Mouse (Mus musculus) erythroblast, adult 5-6 weeks (primary cell): ENCODE data around the gene Rab42. TPM values are rescaled to one million over a fixed set of nuclear protein-coding genes. Genes with fewer than 3 reads are reported as not detected.
"Not testable (repeated sequence)": the region's sequence is repeated elsewhere in the genome, so short reads cannot be mapped to it uniquely, and the experiment has no call there.

Experiments
- ATAC-seq: replicated peaks from 2 replicates; pipeline ENCODE4 v1.8.0; 2016; ENCODE audit warnings: moderate number of reproducible peaks, mild to moderate bottlenecking, moderate TSS enrichment, inconsistent platforms; ENCODE audit not compliant: poor library complexity, low FRiP score, severe bottlenecking
- total RNA-seq, 2 experiments: library from RNA; stranded (forward) in 1 of 2; stranded (reverse) in 1 of 2; fragments of 150-400 nt in 1 of 2; fragments of 200-764, 138-1000 nt in 1 of 2; gene quantifications; 2 replicates each; pipeline versions ENCODE4 v1.2.3 to v1.2.4; 2015 to 2017; ENCODE audit warnings: low replicate concordance in 2 of 2

Gene Rab42
- total RNA-seq, 2 experiments from 2014 or later, result not detected

DNA sequence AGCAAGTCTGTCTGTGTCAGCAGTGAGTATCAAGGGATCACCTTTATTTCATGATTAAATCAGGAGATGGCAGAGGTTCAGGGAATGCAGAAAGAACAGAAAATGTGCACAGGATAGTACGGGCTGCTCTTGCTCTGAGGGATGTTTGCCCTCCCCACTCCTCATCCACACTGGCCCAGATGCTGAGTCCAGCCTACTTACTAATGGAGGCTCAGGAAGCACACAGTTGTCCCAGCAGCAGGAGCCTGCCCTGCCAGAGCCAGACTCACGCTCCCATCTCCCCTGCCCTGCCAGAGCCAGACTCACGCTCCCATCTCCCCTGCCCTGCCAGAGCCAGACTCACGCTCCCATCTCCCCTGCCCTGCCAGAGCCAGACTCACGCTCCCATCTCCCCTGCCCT is 14.3 kb downstream of the Rab42 start:
- not testable (repeated sequence) for ATAC-seq

DNA sequence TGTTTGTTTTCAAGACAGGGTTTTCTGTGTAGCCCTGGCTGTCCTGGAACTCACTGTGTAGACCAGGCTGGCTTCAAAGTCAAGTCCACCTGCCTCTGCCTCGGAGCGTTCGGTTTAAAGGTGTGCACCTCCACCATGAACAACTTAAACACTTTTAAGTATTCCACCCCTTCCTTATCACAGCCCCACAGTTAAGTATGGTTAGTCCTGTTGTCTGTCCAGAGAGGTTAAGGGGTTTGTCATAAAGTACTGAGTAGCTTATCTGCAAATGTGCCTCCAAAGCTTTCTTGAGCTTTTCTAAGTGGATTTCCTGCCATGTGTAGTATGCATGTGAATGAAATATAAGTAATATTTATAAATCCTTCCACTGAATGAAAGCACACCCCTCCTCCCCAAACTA is 27.2 kb downstream of the Rab42 start:
- ATAC-seq, result no peak

DNA sequence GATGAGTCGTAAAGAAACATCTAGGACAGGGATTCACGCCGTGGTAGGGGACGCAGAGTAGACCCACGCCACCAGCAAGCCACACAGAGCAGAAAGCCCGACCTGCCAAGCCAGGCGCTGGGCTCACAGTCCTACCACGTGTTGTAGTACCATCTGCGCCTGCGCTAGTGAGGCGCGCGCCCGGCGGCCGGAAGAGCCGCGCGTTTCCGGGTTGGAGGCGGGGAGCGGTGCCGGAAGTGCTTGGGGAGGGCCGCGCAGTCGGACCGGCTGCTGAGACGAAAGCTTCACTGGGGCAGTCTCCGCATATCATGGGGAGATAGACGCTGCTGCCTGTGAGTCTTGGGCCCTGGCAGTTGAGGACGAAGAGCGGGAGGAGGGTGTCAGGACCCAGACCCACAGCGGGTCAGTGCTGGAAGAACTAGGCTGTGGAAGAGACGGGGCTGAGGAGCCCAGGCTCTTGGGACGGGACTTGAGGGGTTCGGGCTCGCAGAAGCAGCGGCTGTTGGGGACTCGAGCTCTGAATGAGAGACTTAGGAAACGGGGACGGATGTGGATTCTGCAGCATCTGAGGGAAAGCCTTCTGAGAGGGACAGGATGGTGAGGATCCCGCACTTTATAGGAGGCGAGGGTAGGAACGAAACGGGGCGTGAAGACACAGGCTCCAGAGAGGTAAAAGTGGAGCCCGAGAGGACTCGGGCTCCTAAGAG is 28.9 kb downstream of the Rab42 start, which contains the start of gene Taf12:
Gene Taf12 (plus strand): TSS at position 220 of the 707 bp plus-strand sequence.
- ATAC-seq, result peak; percentile 84

DNA sequence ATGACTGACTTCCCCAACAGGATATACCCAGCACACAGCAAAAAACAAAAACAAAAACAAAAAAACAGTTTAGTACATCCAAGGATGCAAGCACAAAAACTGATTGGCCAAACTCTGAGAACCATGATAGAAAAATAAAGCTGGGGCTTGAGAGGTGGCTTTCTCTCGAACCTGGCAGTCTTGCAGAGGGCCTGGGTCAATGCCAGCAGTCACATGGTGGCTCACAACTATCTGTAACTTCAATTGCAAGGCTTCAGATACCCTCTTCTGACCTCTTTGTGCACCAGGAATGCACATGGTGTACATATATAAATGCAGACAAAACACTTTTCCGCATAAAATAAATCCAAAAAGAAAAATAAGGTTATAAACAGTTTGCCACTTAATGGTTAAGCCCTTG is 30.0 kb downstream of the Rab42 start:
- no peak for ATAC-seq

DNA sequence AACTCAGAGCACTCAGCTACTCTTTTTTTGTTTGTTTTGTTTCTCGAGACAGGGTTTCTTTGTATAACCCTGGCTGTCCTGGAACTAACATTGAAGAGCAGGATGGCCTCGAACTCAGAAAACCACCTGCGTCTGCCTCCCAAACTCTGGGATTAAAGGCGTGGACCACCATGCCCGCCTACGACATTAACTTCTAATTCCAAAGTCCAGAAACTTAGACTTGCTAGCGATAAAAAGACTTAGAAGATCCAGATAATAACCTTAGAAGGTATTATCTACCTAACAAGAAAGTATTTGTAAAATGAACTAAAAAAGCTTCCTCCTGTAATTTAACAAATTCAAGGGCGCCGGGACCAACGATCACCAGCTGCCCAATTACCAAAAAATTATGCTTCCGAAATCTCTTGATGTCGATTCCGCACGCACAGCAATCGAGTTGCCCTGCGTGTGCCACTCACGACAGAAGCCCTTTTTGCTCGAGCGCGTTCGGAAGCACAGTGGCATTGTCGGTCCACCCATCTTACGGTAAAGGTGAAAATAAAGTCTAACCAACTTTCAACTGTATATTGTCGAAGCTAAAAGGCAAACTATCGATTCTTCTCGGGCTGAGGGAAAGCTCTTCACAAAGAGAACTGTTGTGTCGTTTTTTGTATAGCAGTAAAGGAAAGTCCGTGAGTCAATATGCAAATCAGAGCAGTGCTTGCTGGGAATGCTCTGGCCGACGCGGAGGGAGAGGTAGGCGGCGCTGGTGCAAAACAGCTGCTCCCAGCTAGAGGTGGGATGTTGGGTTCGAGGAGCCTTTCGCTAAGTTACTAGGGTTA is 33.2 kb downstream of the Rab42 start:
- peak; percentile 79 for ATAC-seq

DNA sequence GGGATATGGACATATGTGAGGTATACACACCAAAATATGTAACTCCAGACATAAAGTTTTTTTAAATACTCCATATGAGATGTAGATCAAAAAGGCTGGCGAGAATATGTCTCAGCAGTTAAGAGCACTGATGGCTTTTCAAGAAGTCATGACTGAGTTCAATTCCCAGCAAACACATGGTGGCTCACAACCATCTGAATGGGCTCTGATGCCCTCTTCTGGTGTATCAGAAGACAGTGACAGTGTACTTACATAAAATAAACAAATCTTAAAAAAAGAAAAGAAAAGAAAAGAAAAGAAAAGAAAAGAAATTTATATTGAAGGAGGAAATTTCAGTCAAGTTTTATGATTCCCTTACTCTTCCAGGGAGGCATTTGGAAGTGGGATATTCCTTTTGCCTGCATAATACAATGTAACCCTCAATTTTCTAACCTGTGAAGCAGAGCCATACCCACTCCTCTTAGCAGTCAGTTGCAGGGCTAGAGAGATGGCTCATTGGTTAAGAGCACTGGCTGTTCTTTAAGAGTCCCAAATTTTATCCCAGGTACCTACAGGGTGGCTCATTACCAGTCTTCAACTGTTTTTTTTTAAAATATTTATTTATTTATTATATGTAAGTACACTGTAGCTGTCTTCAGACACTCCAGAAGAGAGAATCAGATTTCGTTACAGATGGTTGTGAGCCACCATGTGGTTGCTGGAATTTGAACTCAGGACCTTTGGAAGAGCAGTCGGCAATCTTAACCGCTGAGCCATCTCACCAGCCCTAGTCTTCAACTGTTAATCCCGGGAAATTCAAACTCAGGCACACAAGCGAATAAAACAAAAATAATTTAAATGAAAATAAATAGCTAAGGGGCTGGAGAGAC is 34.1 kb downstream of the Rab42 start:
- no peak for ATAC-seq

DNA sequence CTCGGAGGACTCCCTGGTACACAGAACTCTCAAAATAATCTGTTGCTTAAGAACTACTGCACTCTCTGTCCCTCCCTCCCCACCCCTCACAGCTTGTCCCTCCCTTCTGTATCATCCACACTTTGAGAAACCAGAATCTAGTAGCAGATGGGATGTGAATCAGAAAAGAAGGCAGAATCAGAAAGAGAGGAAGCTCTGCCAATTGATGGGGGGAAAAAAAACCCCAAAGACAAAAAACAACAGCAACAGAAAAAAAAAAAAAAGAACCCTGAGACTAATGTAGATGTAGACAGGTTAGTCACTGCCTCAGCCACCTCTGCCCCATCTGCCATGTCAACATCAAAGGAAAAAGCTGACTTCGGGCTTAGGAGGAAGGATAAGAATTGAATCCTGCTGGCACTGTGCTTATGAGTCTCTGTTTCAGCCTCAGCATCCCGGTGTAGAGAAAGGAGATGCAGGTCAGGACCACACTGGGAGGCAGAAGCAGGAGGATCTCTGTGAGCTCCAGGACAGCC is 36.3 kb downstream of the Rab42 start:
- no peak for ATAC-seq

DNA sequence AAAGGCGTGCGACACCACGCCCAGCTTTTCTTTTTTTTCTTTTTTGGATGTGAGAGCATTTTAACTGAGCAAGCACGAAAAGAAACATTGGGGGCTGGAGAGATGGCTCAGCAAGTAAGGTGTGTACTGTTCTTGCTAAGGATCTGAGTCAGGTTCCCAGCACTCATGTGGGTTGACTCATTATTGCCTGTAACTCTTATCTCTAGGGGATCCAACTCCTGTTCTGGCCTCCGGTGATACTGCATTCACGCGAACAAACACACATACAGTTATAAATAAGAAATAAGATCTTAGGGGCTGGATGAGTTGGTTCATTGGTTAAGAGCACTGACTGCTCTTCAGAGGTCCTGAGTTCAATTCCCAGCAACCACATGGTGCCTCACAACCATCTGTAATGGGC is 39.9 kb downstream of the Rab42 start:
- ATAC-seq, result no peak

DNA sequence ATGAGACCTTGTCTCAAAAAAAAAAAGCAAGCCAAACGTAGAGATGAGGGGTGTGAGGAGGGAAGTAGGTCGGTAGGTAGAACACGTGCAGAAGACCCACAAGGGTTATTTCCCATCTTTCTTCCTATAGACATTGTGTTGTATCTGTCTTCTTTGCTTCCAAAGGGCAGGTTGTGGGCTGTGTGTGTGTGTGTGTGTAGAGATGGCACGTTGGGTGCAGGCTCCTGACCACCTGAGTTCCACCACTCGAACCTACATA is 40.9 kb downstream of the Rab42 start:
- 0 out of 2 replicates have a peak, but pooled peaks have one; percentile 22 for ATAC-seq

DNA sequence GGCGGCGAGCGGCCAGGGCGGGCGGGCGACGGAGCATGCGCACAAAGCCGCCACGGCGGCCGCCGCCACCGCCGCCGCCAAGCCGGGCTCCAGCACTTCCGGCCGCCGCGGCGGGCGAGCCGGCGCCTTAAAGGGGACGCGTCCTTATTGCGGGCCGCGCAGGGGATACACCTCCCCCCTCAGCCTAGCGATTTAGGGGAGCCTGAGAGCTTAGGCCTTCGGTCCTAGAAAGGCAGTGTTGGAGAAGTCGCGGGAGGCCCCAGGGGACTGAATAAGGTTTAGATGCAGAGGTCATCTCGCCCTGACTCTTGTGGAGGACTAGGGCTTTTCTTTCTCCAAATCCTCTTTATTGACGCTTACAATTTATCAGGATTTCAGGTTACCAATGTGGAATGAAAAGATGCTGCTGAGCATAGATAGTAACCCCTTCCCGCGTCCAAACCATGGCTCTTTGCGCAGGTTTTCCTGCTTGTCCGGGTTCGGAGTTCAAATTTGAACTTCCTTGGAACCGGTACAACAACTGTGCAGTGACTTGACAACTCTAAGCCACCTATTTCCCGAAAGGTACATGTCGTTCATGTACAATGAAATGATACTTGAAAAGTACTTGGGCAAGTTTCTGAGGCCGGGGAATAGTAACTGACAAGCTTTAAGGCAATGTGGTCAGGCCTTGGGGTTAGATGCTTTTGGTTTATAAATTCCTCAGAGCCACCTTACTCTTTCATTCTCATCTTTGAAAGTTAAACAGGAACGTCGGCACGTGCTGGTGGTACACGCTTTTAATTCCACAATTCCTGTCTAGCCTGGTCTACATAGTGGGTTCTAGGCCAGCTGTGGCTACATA is 41.4 kb downstream of the Rab42 start, which contains the start of gene Gmeb1:
Gene Gmeb1 (minus strand): TSS at position 89 of the 844 bp plus-strand sequence.
- peak; percentile 77 for ATAC-seq

DNA sequence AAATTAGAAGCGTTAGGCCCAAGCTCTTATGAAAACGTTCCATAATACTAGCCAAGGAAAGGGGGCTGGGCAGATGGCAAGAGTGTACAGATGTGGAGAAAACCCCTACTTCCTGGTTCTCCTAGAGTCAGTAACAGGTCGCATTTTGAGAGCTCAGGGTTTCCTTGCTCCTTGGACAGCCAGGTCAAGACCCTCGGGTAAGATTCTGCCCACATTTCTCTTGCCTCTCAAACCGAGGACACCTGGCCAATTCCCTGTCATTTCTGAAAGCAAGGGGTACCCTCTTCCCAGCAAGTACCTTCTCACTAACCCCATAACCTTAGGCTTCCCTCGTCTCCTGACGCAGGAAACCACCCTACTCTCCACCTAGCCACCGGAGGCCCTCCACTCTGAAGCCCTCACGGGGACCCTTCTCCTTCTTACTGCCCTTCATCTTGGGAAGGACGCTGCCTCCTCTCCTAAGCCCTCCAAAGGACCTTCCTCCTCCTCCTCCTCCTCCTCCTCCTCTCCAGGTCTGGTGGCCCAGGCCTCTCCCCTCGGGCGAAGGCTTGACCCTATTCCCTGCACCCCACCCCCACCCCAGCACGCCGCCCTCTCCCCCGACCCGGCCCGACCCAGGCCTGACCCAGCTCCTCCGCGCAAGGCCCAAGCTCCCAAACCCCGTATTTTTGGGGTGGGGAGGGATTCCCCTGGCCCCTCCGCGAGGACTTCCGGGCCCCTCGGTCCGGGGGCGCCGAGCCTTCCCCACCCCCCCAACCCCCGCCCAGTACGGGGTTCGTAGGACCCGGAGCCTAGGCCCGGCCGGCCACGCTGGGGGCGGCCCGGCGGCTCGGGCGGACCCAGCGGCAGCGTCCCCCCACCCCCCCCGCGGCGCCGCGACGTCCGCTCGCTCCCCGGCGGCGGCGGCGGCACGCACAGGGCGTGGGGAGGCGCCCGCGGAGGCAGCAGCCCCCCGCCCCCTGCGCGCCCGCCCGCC is 42.5 kb downstream of the Rab42 start:
- peak; percentile 26; the same call in 1 of the 2 replicates for ATAC-seq

DNA sequence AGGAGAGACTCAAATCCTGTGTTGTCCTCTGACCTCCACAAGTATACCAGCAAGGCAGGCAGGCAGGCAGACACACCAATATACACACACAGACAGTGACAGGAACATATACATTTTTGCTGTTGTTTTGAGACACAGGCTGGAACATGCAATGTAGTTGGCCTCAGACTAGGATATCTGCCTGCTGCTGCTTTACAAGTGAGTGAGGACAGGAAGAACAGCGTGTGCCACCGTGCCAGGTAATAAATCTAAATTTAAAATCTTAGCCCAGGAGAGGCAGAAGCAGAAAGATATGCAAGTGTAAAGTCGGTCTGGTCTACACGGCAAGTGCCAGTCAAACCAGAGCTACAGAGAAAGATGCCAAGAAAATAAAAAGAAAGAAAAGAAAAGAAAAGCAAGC is 43.9 kb downstream of the Rab42 start:
- no peak for ATAC-seq

DNA sequence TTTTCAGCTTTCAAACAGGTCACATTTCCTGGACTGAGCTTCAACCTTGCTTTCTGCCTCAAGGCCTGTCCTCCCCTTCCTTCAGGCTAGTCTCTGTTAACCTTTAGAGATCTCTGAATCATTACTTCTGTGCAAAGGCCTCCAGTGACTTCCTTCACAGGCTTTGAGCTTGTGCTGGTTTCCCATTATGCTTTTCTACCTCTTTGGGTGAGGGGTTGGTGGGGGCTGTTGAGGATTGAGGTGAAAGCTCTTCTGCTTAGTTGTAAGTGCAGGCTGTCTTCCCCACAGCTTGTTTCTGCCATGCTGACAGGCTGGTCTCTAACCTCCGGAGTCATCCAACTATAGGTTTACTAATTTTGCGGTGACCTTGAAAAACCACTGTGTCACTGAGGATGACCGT is 46.8 kb downstream of the Rab42 start:
- no peak for ATAC-seq

DNA sequence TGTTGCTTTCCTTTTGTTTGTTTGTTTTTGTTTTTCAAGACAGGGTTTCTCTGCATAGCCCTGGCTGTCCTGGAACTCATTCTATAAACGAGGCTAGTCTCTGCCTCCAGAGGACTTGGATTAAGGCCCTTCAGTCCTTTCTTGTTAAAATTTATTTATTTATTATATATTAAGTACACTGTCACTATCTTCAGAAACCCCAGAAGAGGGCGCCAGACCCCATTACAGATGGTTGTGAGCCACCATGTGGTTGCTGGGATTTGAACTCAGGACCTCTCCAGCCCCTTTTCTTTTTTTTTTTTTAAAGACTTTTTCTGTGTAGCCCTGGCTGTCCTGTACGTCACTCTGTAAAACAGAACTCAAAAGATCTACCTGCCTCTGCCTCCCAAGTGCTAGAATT is 48.2 kb downstream of the Rab42 start:
- ATAC-seq, result no peak

DNA sequence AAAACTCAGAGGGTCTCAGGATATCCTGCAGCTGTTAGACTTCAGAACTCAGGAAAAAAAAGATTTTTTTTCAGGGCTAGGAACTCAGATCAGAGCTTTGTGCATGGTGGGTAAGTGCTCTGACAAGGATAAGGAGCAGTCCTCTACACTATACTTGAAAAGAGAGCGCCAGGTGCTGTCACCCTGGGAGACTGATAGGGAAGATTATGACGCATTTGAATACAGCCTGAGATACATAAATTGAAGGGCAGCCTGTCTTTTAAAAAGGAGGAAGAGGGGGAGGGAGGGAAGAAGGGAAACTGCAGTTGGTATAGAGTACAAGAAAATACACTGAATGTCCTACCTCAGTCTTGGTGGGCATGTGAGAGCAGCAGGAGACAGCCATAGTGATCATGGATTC is 49.6 kb downstream of the Rab42 start:
- ATAC-seq, result no peak

DNA sequence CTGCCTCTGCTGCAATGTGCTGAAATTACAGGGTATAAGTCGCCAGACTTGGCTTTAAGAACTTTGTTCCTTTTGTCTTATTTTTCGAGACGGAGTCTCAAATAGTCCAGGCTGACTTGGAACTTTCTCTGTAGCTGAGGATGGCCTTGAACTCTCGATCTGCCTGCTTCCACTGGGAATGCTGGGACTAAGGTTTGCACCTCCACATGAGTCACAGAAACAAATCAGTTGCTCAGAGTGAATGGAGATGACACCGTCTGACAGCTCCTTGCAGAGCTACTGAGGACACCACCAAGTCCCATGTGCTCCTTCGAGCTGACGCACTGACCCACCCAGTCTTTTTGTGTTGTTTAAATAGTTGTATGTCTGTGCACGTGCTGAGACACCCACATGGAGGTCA is 50.1 kb downstream of the Rab42 start:
- ATAC-seq, result no peak
